Mouse (Mus musculus): Measurements from ENCODE around the gene Neil1. TPM values are rescaled to one million over a fixed set of nuclear protein-coding genes. Genes with fewer than 3 reads are reported as not detected.

The Neil1 gene
- total RNA-seq, 2 experiments from 2014 or later = 8.8 to 9.3 TPM

DNA sequence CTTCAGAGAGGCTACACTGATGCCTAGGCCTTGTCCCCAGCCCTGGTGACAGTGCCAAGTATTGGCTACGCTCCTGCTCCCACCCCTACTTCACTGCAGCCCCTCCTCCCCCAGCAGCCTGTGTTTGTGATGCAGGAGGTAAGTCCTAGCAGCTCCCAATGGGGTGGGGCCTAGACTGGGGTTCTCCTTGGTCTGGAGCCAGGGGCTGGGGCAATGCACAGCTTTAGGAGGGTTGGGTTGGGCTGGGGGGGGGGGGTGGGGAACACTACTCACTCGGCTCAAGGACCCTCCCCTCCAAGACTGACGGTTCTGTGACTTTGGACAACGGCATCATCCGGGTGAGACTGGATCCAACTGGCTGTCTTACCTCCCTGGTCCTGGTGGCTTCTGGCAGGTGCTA lies 8.5 kb downstream of the Neil1 start:
- DNase-seq (ENCODE audit: extremely low spot score in 1 of 2, low spot score in 1 of 2) = no peak

DNA sequence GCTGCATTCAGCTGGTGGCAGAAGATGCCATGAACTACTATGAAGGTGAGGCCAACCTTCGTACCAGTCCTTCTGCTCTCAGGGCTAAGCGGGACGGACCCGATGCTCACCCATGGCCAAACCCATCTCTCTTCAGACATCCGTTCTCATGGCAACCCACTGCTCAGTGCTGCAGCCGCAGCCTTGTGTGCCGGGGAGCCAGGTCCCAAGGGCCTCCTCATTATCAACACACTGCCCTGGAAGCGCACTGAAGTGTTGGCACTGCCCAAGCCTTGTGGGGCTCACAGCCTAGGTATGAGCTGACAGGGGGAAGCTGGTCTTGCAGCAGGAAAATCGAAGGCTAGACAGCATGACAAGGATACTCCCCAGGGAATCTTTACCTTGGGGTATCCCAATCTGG lies 9.0 kb downstream of the Neil1 start:
- DNase-seq (ENCODE audit: extremely low spot score in 1 of 2, low spot score in 1 of 2) = no peak

DNA sequence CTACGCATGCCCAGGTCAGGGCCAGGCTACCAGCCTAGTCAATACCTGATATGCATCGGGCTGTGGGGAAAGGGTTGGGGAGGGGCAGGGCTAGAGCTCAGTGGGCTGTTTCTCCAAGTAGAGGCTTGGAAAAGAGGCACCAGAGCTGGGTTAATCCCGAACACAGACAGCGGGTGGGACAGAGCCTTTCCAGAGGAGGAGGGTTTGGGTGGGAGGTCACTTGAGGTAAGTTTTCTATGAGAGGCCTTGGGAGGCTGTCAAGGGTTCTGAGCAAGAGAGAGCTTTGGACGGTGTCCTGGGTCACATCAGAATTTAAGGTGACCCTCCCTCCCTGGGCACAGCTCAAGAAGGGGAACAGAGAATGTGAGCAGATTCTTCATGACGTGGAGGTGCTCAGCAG lies 9.6 kb downstream of the Neil1 start:
- no peak for DNase-seq (ENCODE audit: extremely low spot score in 1 of 2, low spot score in 1 of 2)

DNA sequence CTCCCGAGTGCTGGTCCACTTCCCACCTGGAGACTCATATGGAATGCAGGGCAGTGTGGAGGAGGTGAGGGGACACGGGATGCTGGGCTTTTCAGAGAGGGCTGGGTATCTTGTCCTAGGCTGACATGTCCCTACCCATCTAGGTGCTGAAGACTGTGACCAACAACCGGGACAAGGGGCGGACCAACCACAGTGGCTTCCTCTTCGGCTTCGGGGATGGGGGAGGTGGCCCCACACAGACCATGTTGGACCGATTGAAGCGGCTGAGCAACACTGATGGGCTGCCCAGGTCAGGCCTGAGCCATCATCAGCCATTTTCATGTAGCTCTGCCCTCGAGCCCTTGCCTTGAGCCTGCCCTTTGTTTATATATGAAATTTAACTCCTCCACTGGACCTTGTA lies 10.3 kb downstream of the Neil1 start:
- DNase-seq (ENCODE audit: extremely low spot score in 1 of 2, low spot score in 1 of 2) = no peak

DNA sequence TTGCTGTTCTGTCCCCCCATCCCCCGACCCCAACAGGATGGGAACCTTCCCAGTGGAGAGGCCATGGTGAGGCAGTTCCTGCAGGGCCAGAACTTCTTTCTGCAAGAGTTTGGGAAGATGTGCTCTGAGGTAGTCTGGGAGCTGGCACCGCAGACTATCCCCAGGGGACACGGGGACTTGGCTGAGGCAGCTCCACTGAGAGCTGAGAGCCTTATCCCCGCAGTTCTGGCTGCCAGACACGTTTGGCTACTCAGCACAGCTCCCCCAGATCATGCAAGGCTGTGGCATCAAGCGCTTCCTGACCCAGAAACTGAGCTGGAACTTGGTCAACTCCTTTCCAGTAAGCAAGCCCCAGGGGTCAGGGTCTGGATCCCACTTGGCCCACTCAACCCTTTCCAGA lies 10.9 kb downstream of the Neil1 start:
- no peak for DNase-seq (ENCODE audit: extremely low spot score in 1 of 2, low spot score in 1 of 2)

DNA sequence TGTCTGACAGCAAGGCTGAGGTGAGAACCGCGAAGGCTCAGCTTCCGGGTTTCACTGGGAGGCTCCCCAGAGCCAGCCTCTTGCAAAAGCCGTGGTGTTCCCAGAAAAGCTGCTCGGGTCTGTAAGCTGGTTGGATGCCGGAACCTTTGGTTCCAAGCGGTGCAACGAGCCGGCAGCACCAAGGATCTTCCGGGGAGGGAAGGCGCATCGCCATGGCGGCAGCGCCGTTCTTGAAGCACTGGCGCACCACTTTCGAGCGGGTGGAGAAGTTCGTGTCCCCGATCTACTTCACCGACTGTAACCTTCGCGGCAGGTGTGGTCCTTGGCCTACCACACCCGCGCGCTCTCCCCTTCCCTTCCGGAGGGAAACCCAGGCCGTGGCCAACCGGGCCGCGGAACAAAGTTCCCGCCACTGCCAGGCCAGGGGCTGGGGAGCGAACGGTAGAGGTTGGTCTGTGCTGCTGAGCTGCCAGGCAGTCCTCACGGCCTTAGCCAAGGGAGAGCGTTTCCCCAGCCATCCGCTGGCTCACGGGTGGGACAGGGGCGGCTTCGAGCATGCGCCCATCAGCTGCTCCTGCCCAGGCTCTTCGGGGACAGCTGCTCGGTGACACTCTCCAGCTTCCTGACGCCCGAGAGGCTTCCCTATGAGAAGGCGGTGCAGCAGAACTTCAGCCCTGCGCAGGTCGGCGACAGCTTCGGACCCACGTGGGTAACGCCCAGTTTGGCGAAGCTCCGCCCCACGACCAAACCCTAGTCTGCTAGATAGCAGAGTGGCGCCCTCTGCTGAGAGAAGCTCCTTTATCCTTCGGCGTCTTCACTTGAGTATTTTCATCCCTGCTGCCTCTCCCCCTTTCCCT lies 17.3 kb downstream of the Neil1 start, which contains the start of gene Man2c1:
TSS of gene Man2c1 (plus strand) at position 114 of the 857 bp plus-strand sequence.
- DNase-seq (ENCODE audit: extremely low spot score in 1 of 2, low spot score in 1 of 2) = peak; percentile 84 to 88

- DNase-seq (ENCODE audit: extremely low spot score in 1 of 2, low spot score in 1 of 2) = no peak
Observed at GRCm38 (mm10) chr9:57129641-57130040, 18.5 kb downstream of the Neil1 start.

GRCm38 (mm10) chr9:57117261-57117755 lies 30.8 kb downstream of the Neil1 start:
- no peak for DNase-seq (ENCODE audit: extremely low spot score in 1 of 2, low spot score in 1 of 2)

Other genes starting within 250 kb of the Neil1 start
- gene Snx33, start 219.9 kb downstream of the Neil1 start, total RNA-seq (2021) = 1 to 10 TPM; 8.1 to 8.4 TPM
- gene Imp3, start 210.8 kb downstream of the Neil1 start, total RNA-seq (2021) = 10 to 100 TPM; 47.8 to 59.3 TPM
- 10 to 100 TPM; 16.1 to 16.3 TPM for gene Snupn, start 197.4 kb downstream of the Neil1 start, total RNA-seq (2021)
- gene Ptpn9, start 153.4 kb downstream of the Neil1 start, total RNA-seq (2021) = 10 to 100 TPM; 29.2 to 30.9 TPM
- 10 to 100 TPM; 32.5 to 38.8 TPM for gene Sin3a, start 76.3 kb downstream of the Neil1 start, total RNA-seq (2021)
- gene Man2c1, start 17.6 kb downstream of the Neil1 start, total RNA-seq (2021) = 100 to 1,000 TPM; 109 to 160 TPM
- gene Commd4, start 10.0 kb upstream of the Neil1 start, total RNA-seq (2021) = 10 to 100 TPM; 87.2 to 89.9 TPM
- gene Trcg1, start 88.3 kb upstream of the Neil1 start, total RNA-seq (2021) = not detected
- gene 1700017B05Rik, start 114.3 kb upstream of the Neil1 start, total RNA-seq (2021) = 10 to 100 TPM; 27.1 to 28.9 TPM

All from layer of hippocampus, postnatal 25 days (tissue).